ENCODE assay signal across 34 mouse cellular contexts in the genomic region with DNA sequence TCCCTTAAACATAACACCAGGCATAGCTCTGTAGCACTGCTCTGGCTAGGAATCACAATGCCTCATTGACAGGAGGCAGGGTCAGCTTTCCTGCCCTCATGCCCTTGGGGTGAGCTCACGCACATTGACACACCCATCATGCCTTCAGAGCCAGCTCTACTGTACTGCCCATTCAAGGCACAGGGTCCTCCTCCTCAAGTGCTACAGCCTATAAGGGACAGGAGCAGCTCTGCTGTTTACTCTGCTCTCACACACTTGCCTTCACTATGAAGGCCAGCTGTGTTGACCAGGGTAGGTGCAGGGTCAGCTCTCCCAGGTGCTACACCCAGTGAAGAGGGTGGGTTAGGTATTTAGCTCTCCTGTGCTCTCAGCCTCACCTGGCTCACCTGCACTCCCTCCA. TPM values are rescaled to one million over a fixed set of nuclear protein-coding genes. Genes with fewer than 3 reads are reported as not detected.
A peak's percentile ranks its signal among the peaks of the same experiment; 100 is the strongest.
DNase-seq lines count a peak whose midpoint lies in the region; ATAC-seq and TF ChIP-seq lines count a peak whose summit lies in the region.
"Had no signal": no experiment of that assay in that cellular context is flagged by ENCODE, and none has a peak within 500 bp of the region (broad histone marks: within the 10 kb centered on the region; RNA-seq: fewer than 3 reads in every experiment).

No protein-coding gene starts in this region.

- ATAC-seq in intestine, embryonic 15.5 days = peak; percentile 39; the same call in 1 of the 2 replicates
- no peak for ATAC-seq in intestine, postnatal 0 days
- ATAC-seq in lung, postnatal 0 days = peak; percentile 59
- ATAC-seq in Patski = peak; percentile 60
- peak; percentile 60; the same call in 1 of the 2 replicates for ATAC-seq in stomach, embryonic 15.5 days (ENCODE audit: insufficient read depth, low FRiP score, low read depth)
- ATAC-seq: forebrain, postnatal 0 days; hindbrain, embryonic 16.5 days; intestine, embryonic 16.5 days had no signal

- WGBS in intestine, embryonic 15.5 days = 60% methylated on average over 1 of the region's 1 CpGs
- 37% methylated on average over 1 of the region's 1 CpGs for WGBS in intestine, postnatal 0 days
- WGBS in lung, postnatal 0 days = 30% methylated on average over 1 of the region's 1 CpGs
- WGBS in stomach, embryonic 15.5 days = 38% methylated on average over 1 of the region's 1 CpGs

- H3K9me3 ChIP-seq in intestine, embryonic 15.5 days = no peaks in the 10 kb centered on the region
- H3K9me3 ChIP-seq in intestine, postnatal 0 days (ENCODE audit: control insufficient read depth) = no peaks in the 10 kb centered on the region
- H3K9me3 ChIP-seq in lung, postnatal 0 days (ENCODE audit: low read length) = no peaks in the 10 kb centered on the region
- H3K9me3 ChIP-seq in stomach, embryonic 15.5 days = no peaks in the 10 kb centered on the region
- H3K9me3 ChIP-seq: forebrain, embryonic 12.5 days; G1E; heart, embryonic 13.5 days; hindbrain, embryonic 10.5 days; limb, embryonic 12.5 days; liver, embryonic 15.5 days; neural tube, embryonic 13.5 days had no signal

- no peak overlapping the region for H3K4me2 ChIP-seq in intestine, embryonic 15.5 days (replicated peaks)
- H3K4me2 ChIP-seq in intestine, postnatal 0 days (replicated peaks; ENCODE audit: low read depth) = no peak overlapping the region
- H3K4me2 ChIP-seq in lung, postnatal 0 days (replicated peaks; ENCODE audit: low read depth, low read length) = no peak overlapping the region
- H3K4me2 ChIP-seq in stomach, embryonic 15.5 days = no peak overlapping the region
- H3K4me2 ChIP-seq: forebrain, embryonic 12.5 days; heart, embryonic 13.5 days; limb, embryonic 12.5 days; liver, embryonic 15.5 days; neural tube, embryonic 13.5 days had no signal

- H3K36me3 ChIP-seq in intestine, embryonic 15.5 days = no peaks in the 10 kb centered on the region
- no peaks in the 10 kb centered on the region for H3K36me3 ChIP-seq in intestine, postnatal 0 days (ENCODE audit: control insufficient read depth, insufficient read depth)
- no peaks in the 10 kb centered on the region for H3K36me3 ChIP-seq in lung, postnatal 0 days (ENCODE audit: insufficient read depth, low read length)
- no peaks in the 10 kb centered on the region for H3K36me3 ChIP-seq in stomach, embryonic 15.5 days
- H3K36me3 ChIP-seq: forebrain, embryonic 12.5 days; G1E; heart, embryonic 13.5 days; hindbrain, embryonic 10.5 days; limb, embryonic 12.5 days; liver, embryonic 15.5 days; neural tube, embryonic 13.5 days had no signal

- TF ChIP-seq EP300 in lung, postnatal 0 days (IDR thresholded peaks at IDR 0.05) = no peak

- TF ChIP-seq CTCF in intestine, postnatal 0 days (IDR thresholded peaks at IDR 0.05; ENCODE audit: low read depth) = no peak
- no peak for TF ChIP-seq CTCF in lung, postnatal 0 days (IDR thresholded peaks at IDR 0.05)
- TF ChIP-seq CTCF in Patski (IDR thresholded peaks at IDR 0.05) = no peak

- POLR2A ChIA-PET in Patski (lab: Charles Lee) = no interaction called here

- DNase-seq in lung, postnatal 0 days (ENCODE audit: low spot score) = peak; percentile 5
- no peak for DNase-seq in lung, postnatal 4 days
- no peak for DNase-seq in Patski (ENCODE audit: low read depth, low spot score)
- no peak for DNase-seq in heart, postnatal 10 days
- DNase-seq: adrenal gland, postnatal 36 days; cerebellum, adult 2 months; cerebellum, postnatal 14 days; forebrain, postnatal 0 days; gastrocnemius, postnatal 10 days; heart, postnatal 14 days; kidney, adult 9 months; kidney, postnatal 25 days; right cerebral cortex, postnatal 4 days; thymus, adult 2 months; thymus, postnatal 36 days had no signal

- H3K27ac ChIP-seq in intestine, embryonic 15.5 days = no peak overlapping the region
- H3K27ac ChIP-seq in intestine, postnatal 0 days (ENCODE audit: low read depth, low read length) = no peak overlapping the region
- no peak overlapping the region for H3K27ac ChIP-seq in lung, postnatal 0 days (ENCODE audit: low read length)
- no peak overlapping the region for H3K27ac ChIP-seq in stomach, embryonic 15.5 days
- H3K27ac ChIP-seq: forebrain, embryonic 12.5 days; heart, embryonic 13.5 days; hindbrain, embryonic 10.5 days; left cerebral cortex, adult 2 months; limb, embryonic 12.5 days; liver, embryonic 15.5 days; neural tube, embryonic 13.5 days had no signal

- intact Hi-C loops in heart, postnatal 10 days (cut with DNase I) = no loop called here

- no peak overlapping the region for H3K4me3 ChIP-seq in intestine, embryonic 15.5 days (replicated peaks)
- no peak overlapping the region for H3K4me3 ChIP-seq in intestine, postnatal 0 days (ENCODE audit: low read depth, low read length)
- no peak overlapping the region for H3K4me3 ChIP-seq in lung, postnatal 0 days (ENCODE audit: low read depth, low read length)
- no peak overlapping the region for H3K4me3 ChIP-seq in stomach, embryonic 15.5 days (replicated peaks)
- H3K4me3 ChIP-seq: erythroblast, embryonic 14.5 days; forebrain, embryonic 12.5 days; heart, embryonic 13.5 days; hindbrain, embryonic 10.5 days; left cerebral cortex, adult 2 months; limb, embryonic 12.5 days; liver, embryonic 15.5 days; neural tube, embryonic 13.5 days had no signal

- H3K9ac ChIP-seq in intestine, embryonic 15.5 days = no peak overlapping the region
- H3K9ac ChIP-seq in intestine, postnatal 0 days (ENCODE audit: low read depth, low read length) = no peak overlapping the region
- H3K9ac ChIP-seq in lung, postnatal 0 days (replicated peaks; ENCODE audit: low read depth) = no peak overlapping the region
- no peak overlapping the region for H3K9ac ChIP-seq in stomach, embryonic 15.5 days
- H3K9ac ChIP-seq: forebrain, embryonic 12.5 days; forebrain, postnatal 0 days; heart, embryonic 13.5 days; limb, embryonic 12.5 days; liver, embryonic 15.5 days; neural tube, embryonic 13.5 days had no signal

- no peaks in the 10 kb centered on the region for H3K27me3 ChIP-seq in intestine, embryonic 15.5 days (replicated peaks)
- H3K27me3 ChIP-seq in intestine, postnatal 0 days (replicated peaks; ENCODE audit: control insufficient read depth, insufficient read depth, low read length) = no peaks in the 10 kb centered on the region
- H3K27me3 ChIP-seq in lung, postnatal 0 days (replicated peaks; ENCODE audit: insufficient read depth, low read length) = no peaks in the 10 kb centered on the region
- peaks cover 10% of the 10 kb centered on the region for H3K27me3 ChIP-seq in Patski
- H3K27me3 ChIP-seq in stomach, embryonic 15.5 days (replicated peaks) = no peaks in the 10 kb centered on the region
- H3K27me3 ChIP-seq: forebrain, embryonic 12.5 days; limb, embryonic 12.5 days; liver, embryonic 15.5 days; neural tube, embryonic 13.5 days had no signal

- in situ Hi-C loops in Patski (cut with MboI; ENCODE audit: low pct_unique_long_range_greater_than_20kb) = no loop called here

- no peaks in the 10 kb centered on the region for H3K4me1 ChIP-seq in intestine, embryonic 15.5 days (replicated peaks)
- no peaks in the 10 kb centered on the region for H3K4me1 ChIP-seq in intestine, postnatal 0 days (replicated peaks; ENCODE audit: control insufficient read depth, insufficient read depth, low read length)
- no peaks in the 10 kb centered on the region for H3K4me1 ChIP-seq in lung, postnatal 0 days (ENCODE audit: insufficient read depth, low read depth, low read length)
- H3K4me1 ChIP-seq in stomach, embryonic 15.5 days = no peaks in the 10 kb centered on the region
- H3K4me1 ChIP-seq: forebrain, embryonic 12.5 days; heart, embryonic 13.5 days; hindbrain, embryonic 10.5 days; limb, embryonic 12.5 days; liver, embryonic 15.5 days; neural tube, embryonic 13.5 days had no signal

- CTCF ChIA-PET in Patski (lab: Charles Lee) = interaction anchor here (1.4 kb wide), 1 partner anchor 9 kb away, joined by 5 read pairs; no protein-coding TSS in a partner anchor

RNA-seq across cellular contexts. Expression of a gene that starts 12.7 kb away (rescaled TPM):
- 0.78 and 1.1 TPM in 2 replicates for polyA plus RNA-seq in intestine, embryonic 15.5 days (2015; fragmentation: Nextera tagmentation; extraction: Ambion mirVana)
- polyA plus RNA-seq in intestine, postnatal 0 days (2015; fragmentation: Nextera tagmentation; extraction: Ambion mirVana) = 1.2 and 1.5 TPM in 2 replicates
- 1.1 and 1.4 TPM in 2 replicates for polyA plus RNA-seq in lung, postnatal 0 days (2015; fragmentation: Nextera tagmentation; extraction: Ambion mirVana)
- 3.0 TPM for polyA plus RNA-seq in Patski (2021)
- polyA plus RNA-seq in stomach, embryonic 15.5 days (2015; fragmentation: Nextera tagmentation; extraction: Ambion mirVana) = 0.87 and 0.95 TPM in 2 replicates
- under 1 TPM; 0.25 to 0.34 TPM for total RNA-seq in heart, postnatal 10 days (2021)
- polyA plus RNA-seq: erythroblast, embryonic 14.5 days had no signal

RNA-seq across cellular contexts. Expression of a gene that starts 12.8 kb away (rescaled TPM):
- polyA plus RNA-seq in intestine, embryonic 15.5 days (2015; fragmentation: Nextera tagmentation; extraction: Ambion mirVana) = 17.3 and 18.8 TPM in 2 replicates
- 15.2 and 17.0 TPM in 2 replicates for polyA plus RNA-seq in intestine, postnatal 0 days (2015; fragmentation: Nextera tagmentation; extraction: Ambion mirVana)
- 9.3 and 11.3 TPM in 2 replicates for polyA plus RNA-seq in lung, postnatal 0 days (2015; fragmentation: Nextera tagmentation; extraction: Ambion mirVana)
- 23.8 TPM for polyA plus RNA-seq in Patski (2021)
- 15.1 and 15.6 TPM in 2 replicates for polyA plus RNA-seq in stomach, embryonic 15.5 days (2015; fragmentation: Nextera tagmentation; extraction: Ambion mirVana)
- 10 to 100 TPM; 12.0 to 13.5 TPM for total RNA-seq in heart, postnatal 10 days (2021)
- polyA plus RNA-seq: erythroblast, embryonic 14.5 days had no signal

RNA-seq across cellular contexts. Expression of a gene that starts 50.8 kb away (rescaled TPM):
- polyA plus RNA-seq in intestine, embryonic 15.5 days (2015; fragmentation: Nextera tagmentation; extraction: Ambion mirVana) = not detected in 2 replicates
- 0.08 TPM in 2 replicates for polyA plus RNA-seq in intestine, postnatal 0 days (2015; fragmentation: Nextera tagmentation; extraction: Ambion mirVana)
- polyA plus RNA-seq in lung, postnatal 0 days (2015; fragmentation: Nextera tagmentation; extraction: Ambion mirVana) = 0.69 and 0.75 TPM in 2 replicates
- not detected for polyA plus RNA-seq in Patski (2021)
- 0.04 TPM in 1 of 2 replicates, not detected in the other for polyA plus RNA-seq in stomach, embryonic 15.5 days (2015; fragmentation: Nextera tagmentation; extraction: Ambion mirVana)
- total RNA-seq in heart, postnatal 10 days (2021) = 100 to 1,000 TPM in 1 of 2 experiments, 10 to 100 TPM in 1; 95.5 to 104 TPM
- total RNA-seq: adrenal gland, adult 18-20 months; adrenal gland, postnatal 36 days; gastrocnemius, postnatal 10 days; liver, adult 2 months had no signal
- polyA plus RNA-seq: embryonic facial prominence, embryonic 14.5 days; erythroblast, embryonic 14.5 days; forebrain, embryonic 12.5 days; G1E; gonadal fat pad, adult 2 months; intestine, embryonic 16.5 days; limb, embryonic 12.5 days; liver, adult 2 months; liver, embryonic 15.5 days; neural tube, embryonic 13.5 days; spleen, adult 2 months had no signal
